Mouse (Mus musculus): ENCODE results near the gene Iqub. TPM values are rescaled to one million over a fixed set of nuclear protein-coding genes. Genes with fewer than 3 reads are reported as not detected.

The Iqub gene
- polyA plus RNA-seq (2017; shearing (Covaris generic)) = not detected

GRCm38 (mm10) chr6:24514552-24515284 lies at the start of gene Iqub:
Iqub (minus strand) TSS chr6:24515067.

DNA sequence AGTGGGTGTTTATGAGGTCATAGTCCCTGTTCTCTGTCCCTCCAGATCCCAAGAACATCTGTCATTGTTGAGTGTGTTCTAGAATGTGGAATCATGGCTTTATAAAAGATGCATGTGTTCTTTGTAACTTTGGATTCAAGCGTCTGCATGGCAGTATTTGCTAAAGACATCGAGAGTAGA lies 13.1 kb upstream of the Iqub start, which contains the start of gene Asb15:
Gene Asb15, plus strand, starts transcription at position 81 of the 180 bp plus-strand sequence.

GRCm38 (mm10) chr6:24527155-24528063 lies 12.5 kb upstream of the Iqub start, which contains the start of gene Ndufa5:
Ndufa5 (minus strand) TSS chr6:24528013.

Other genes starting within 250 kb of the Iqub start
- gene Ndufa5, start 12.9 kb upstream of the Iqub start, polyA plus RNA-seq (2017; shearing (Covaris generic)) = 150 TPM
- 0.04 TPM for gene Asb15, start 13.1 kb upstream of the Iqub start, polyA plus RNA-seq (2017; shearing (Covaris generic))
- not detected for gene Lmod2, start 82.7 kb upstream of the Iqub start, polyA plus RNA-seq (2017; shearing (Covaris generic))
- 41.1 TPM for gene Wasl, start 149.9 kb upstream of the Iqub start, polyA plus RNA-seq (2017; shearing (Covaris generic))
- gene Hyal6, start 218.2 kb upstream of the Iqub start, polyA plus RNA-seq (2017; shearing (Covaris generic)) = not detected
- not detected for gene Hyal4, start 233.3 kb upstream of the Iqub start, polyA plus RNA-seq (2017; shearing (Covaris generic))